Mouse (Mus musculus) ES-E14 (cell line): ENCODE data around the gene Calr4.

ENCODE experiments used
- CHD2 ChIP-seq: IDR thresholded peaks from 2 replicates; pipeline ENCODE4 v1.6.1; 2014; ENCODE audit warnings: mild to moderate bottlenecking, low read depth, low read length, inconsistent platforms
- HCFC1 ChIP-seq: IDR thresholded peaks from 2 replicates; pipeline ENCODE4 v1.6.1; 2012; ENCODE audit warnings: low read length, inconsistent platforms, borderline replicate concordance; ENCODE audit not compliant: insufficient read depth
- MAFK ChIP-seq: IDR thresholded peaks from 2 replicates; pipeline ENCODE4 v1.6.1; 2014; ENCODE audit warnings: mild to moderate bottlenecking, low read depth, low read length, inconsistent platforms; ENCODE audit not compliant: insufficient read depth
- ZC3H11A ChIP-seq: IDR thresholded peaks from 2 replicates; pipeline ENCODE4 v1.6.1; 2012; ENCODE audit warnings: low read depth, mild to moderate bottlenecking, inconsistent platforms, low read length, borderline replicate concordance
- ZNF384 ChIP-seq: IDR thresholded peaks from 2 replicates; pipeline ENCODE4 v1.6.1; 2012; ENCODE audit warnings: low read depth, low read length, inconsistent platforms

DNA sequence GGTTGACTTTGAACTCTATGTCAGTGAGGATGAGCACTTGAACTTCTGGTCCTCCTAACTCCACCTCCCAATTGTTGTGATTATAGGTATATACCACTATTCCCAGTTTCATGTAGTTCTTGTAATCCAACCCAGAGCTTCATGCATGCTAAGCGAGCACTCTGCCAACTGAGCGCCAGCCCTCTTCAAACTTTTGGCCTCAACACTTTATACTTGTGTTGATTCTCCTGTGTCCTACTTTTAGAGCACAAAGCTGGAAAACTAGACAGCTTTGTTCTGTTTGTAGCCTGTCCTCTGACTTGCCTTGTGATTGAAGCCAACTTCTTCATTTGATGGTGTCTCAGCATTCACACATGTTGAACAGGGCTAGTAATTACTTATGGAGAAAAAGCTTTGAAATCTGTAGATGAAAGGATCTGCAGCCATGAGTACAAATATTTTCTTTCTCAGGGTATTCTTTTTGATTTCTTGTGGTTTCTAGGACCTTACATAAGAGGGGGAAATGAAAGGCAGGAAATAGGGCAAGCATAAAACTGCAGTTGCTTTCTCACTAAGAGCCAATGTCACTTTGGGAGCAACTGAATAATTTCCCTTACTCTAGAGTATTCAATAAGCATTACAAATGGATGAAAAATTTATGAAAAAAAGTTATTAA is 39.4 kb downstream of the Calr4 start:
- TF ChIP-seq HCFC1 (no peak), ZC3H11A (no peak), ZNF384 (no peak), CHD2 (no peak), MAFK (no peak)
